Mouse (Mus musculus): Measurements from ENCODE around the gene Iqgap2.

DNA sequence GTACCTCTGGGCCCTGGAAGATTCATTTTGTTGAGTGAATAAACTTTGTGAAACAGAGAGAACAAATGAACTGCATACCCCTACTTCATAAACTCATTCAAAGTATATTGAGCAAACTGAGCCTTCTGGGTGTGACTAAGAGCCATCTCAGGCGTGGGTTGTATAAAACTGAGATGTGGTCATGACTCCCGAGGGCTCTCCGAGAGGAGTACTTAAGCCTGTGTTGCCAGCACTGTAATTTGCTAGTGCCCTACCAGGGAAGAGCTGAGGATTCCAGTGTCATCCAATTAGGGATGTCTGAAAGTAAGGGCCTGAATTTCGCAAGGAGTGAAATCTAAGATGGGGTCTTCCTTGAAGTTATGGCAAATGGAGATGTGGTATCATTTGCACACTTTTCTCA, 304.1 kb downstream of the Iqgap2 start:
- TF ChIP-seq CTCF (IDR thresholded peaks at IDR 0.05; ENCODE audit: borderline replicate concordance, insufficient read depth, low read length) (no peak), POLR2A (IDR thresholded peaks at IDR 0.05; ENCODE audit: low read depth, low read length) (no peak)

Measured in embryonic fibroblast, embryonic 13.5 days (primary cell).